Mouse (Mus musculus) spleen, embryonic (tissue): ENCODE measurements around the gene Klk1b24.
"Not testable (repeated sequence)": the region's sequence is repeated elsewhere in the genome, so short reads cannot be mapped to it uniquely, and the experiment has no call there.

Experiments used
- CTCF ChIA-PET: fragments of 350-600 bp; sonication (Branson Sonifier 250); formaldehyde crosslinking; loops from one replicate; lab custom pipeline; 2022; lab: Charles Lee

Gene Klk1b24

DNA sequence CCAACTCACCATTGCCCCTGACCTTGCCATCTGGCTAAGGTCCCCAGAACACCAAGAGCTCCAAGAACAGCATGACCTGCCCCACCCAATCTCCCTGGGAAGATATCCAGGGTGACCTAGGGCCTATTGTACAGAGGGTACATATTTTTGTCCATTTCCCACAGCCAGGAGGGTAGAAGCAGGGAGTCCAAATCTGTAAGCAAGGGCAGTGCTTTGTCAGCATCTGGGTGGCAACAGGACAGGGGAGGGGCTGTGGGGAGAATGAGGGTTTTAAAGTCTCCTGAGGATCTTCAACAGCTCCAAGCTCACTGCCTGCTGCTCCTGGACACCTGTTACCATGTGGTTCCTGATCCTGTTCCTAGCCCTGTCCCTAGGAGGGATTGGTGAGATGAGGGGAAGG lies at the start of gene Klk1b24:
Gene Klk1b24, plus strand, starts transcription at position 301 of the 400 bp plus-strand sequence.
- CTCF ChIA-PET = not testable (repeated sequence)

DNA sequence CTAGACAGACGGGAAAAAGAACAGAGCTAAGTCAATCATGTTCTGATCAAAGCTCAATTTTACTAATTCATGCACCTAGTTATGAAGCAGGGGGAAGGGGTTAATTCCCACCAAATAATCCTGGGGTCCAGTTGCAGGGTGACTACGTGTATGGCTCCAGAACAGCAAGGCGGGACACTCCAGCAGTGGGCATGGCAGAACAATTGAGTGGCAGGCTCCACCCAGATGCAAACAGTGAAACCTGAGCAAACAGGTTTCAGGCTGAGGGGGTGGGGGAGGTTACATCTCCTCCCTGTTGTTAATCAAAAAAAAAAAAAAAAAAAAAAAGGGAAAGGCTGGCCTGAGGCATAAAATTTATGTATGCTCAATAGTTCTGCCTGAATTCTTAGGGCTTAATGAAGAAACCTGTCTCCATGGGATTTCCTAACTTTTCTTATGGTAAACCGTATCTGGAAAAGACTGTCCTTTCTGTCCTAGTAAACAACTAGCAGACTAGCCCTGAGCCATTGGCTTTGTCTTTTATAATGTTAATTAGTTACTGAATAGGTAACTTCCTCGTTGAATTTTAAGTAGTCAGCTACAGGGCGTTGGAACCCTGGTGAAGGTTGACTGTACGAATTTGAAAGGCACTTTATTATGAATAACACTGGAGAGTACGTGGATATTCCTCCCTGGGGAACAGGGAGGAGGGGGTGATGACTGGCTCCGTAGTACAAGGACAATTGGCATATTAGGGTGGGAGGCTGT lies 8.6 kb upstream of the Klk1b24 start:
- CTCF ChIA-PET = no interaction called here

DNA sequence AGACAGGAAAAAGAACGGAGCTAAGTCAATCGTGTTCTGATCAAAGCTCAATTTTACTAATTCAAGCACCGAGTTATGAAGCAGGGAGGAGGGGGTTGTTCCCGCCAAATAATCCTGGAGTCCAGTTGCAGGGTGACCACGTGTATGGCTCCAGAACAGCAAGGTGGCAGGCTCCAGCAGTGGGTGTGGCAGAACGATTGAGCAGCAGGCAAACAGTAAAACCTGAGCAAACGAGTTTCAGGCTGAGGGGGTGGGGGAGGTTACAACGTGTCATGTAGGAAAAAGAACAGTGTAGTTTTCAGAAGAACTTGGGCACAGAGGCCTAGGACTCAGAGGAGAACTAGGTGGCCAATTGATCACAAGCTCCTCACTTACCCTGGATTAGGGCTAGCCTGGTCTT lies 1.5 kb upstream of the Klk1b24 start:
- CTCF ChIA-PET = not testable (repeated sequence)

DNA sequence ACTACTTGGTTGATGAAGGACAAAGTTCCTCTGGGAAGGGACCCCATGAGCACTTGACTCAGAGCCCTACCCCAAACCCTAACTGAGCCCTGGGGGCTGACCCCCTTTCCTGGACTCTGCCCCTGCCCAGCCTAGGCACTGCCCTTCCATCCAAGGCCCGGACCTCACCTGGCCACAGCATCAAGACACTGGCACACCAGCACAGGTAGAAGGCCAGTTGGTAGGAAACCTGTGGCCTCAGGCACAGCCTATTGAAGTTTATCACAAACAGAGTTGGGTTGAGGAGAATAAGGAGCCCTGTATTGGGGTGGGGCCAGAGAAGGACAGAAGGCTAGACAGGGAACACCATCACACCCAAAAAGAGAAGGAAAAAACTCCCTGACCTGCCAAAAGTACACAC lies 5.4 kb downstream of the Klk1b24 start:
- CTCF ChIA-PET = not testable (repeated sequence)

DNA sequence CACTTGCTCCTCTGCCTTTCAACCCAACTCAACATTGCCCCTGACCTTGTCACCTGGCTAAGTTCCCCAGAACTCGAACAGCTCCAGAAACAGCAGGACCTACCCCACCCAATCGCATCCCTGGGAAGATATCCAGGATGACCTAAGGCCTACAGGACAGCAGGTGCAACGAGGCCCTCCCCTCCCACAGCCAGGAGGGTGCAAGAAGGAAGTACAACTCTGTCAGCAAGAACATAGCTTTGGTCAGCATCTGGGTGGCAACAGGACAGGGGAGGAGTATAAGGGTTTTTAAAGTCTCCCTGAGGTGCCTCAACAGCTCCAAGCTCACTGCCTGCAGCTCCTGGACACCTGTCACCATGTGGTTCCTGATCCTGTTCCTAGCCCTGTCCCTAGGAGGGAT lies 9.9 kb downstream of the Klk1b24 start, which contains the start of gene Klk1b3:
Gene Klk1b3, plus strand, starts transcription at position 301 of the 400 bp plus-strand sequence.
- CTCF ChIA-PET = no interaction called here

DNA sequence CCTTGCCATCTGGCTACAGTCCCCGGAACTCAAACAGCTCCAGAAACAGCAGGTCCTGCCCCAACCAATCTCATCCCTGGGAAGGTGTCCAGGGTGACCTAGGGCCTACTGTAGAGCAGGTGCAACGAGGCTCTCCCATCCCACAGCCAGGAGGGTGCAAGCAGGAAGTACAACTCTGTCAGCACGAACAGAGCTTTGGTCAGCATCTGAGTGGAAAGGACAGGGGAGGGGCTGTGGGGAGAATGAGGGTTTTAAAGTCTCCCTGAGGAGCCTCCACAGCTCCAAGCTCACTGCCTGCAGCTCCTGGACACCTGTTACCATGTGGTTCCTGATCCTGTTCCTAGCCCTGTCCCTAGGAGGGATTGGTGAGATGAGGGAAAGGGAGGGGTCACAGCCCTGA lies 19.1 kb downstream of the Klk1b24 start, which contains the start of gene Klk1b4:
Gene Klk1b4, plus strand, starts transcription at position 301 of the 400 bp plus-strand sequence.
- CTCF ChIA-PET = not testable (repeated sequence)

DNA sequence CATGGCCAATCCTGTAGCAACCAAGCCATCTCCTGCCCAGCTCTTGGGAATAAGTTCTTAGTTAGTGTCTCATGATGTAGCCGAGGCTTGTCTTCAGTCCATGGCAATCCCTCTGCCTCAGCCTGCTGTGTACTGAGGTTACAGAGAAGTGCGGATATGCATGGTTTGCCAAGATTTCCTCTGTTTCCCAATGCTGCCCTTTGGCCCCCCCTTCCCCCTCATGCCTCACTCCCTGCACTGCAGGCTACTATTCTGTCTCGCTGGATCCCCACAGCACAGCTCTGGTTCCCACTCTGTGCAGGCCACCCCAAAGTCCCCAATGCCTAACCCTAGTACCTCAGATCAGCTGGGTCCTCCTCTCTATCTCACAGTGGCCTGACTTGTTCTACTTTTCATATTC lies 20.3 kb downstream of the Klk1b24 start:
- CTCF ChIA-PET = no interaction called here

DNA sequence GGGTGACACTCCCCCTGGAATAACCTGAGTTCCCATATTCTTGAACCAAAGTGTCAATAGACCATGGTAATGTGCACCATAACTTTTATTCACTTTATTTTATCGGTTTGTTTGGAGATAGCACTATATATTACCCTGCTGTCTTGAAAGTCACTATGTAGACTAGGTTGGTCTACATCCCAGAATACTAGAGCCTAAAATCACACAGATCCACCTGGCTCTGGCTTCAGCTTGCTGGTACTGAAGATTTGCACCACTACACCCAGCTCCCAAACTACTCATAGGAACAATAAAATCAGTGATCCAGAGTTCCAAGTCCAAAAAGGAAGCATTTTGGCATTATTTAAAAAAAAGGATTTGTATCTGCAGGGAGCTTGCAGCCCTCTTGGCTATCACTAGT lies 27.6 kb downstream of the Klk1b24 start, which contains the start of gene Klk1b5:
Gene Klk1b5, plus strand, starts transcription at position 301 of the 400 bp plus-strand sequence.
- CTCF ChIA-PET = no interaction called here

DNA sequence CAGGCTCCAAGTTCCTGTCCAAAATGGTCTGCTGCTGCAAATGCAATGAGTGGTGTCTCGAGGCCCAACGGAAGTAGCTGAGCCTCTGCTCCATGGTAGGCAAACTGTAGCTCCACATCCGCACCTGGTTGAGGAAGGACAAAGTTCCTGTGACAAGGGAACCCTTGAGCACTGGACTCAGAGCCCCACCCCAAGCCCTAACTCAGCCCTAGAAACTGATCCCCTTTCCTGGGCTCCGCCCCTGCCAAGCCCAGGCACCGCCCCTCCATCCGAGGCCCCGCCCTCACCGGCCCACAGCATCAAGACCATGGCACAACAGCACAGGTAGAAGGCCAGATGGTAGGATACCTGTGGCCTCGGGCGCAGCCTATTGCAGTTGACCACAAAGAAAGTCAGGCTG lies 33.6 kb downstream of the Klk1b24 start:
- CTCF ChIA-PET = interaction anchor here (0.6 kb wide), 1 partner anchor 39 kb away, joined by 3 read pairs; no protein-coding TSS in a partner anchor

DNA sequence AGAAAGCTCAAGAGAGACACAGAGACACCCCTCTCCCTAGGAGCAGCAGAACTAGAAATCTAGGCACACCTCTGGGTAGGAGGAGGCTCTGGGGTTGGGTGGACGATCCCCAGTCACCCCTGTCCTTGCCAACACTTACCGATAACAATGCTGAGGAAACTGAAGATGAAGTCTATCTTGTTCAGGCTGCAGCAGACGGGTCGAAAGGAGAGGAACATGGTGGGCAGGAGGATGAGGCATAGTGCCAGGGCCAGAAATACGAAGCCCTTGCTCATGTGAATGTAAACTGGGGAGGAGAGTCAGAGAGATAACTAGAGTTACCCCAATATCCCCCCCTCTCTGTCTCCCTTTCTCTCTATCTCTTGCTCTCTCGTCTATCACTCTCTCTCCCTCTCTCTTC lies 34.3 kb downstream of the Klk1b24 start:
- CTCF ChIA-PET = not testable (repeated sequence)

DNA sequence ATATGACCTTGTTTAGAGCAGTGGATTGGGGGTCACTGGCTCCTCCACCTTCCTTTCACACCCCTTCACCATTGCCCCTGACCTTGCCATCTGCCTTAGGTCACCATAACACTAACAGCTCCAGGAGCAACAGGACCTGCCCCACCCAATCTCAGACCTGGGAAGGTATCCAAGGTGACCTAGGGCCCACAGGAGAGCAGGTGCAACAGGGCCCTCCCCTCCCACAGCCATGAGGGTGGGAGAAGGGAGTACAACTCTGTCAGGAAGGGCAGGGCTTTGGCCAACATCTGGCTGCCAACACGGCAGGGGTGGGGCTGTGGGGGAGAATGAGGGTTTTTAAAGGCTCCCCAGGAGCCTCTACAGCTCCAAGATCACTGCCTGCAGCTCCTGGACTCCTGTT lies 37.0 kb downstream of the Klk1b24 start, which contains the start of gene Klk1:
Gene Klk1, plus strand, starts transcription at position 285 of the 400 bp plus-strand sequence.
- CTCF ChIA-PET = no interaction called here

DNA sequence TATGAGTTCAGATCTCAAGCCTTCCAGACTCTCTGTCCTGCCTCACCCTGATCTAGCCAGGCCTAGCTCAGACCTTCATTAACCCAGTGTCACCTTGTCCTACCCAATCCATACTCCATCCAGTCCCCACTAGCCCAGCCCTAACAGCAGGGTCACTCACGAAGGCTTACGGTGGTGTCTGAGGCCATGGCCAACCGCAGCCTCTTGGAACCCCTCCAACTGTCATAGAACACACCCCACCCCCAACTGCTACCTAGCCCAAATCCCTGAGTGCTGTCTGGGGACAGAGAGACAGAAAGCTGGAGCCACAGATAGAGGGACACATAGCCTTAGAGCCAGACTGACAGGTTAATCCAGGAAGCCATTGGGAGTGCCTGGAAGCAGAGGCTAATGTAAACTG lies 47.9 kb downstream of the Klk1b24 start, which contains the start of gene Gm36864:
Gene Gm36864, plus strand, starts transcription at position 269 of the 400 bp plus-strand sequence.
- CTCF ChIA-PET = no interaction called here

DNA sequence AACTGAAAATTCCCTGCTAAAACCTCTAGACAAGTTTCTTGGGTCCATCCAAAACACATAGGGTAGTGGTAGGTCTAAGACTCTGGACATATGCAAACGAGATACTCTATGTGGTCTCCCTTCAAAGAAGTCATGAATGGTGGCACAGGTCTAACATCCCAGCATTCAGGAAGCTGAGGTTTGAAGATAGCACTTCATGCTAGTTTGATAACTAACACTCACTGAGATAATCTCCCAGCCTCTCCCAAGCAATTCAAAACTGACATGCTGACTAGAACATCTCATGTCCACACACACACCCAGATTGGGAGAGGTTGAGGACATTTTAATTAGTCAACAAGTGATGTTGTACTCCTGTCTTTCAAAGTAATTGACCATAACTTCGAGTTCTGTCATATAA lies 51.9 kb downstream of the Klk1b24 start:
- CTCF ChIA-PET = no interaction called here

DNA sequence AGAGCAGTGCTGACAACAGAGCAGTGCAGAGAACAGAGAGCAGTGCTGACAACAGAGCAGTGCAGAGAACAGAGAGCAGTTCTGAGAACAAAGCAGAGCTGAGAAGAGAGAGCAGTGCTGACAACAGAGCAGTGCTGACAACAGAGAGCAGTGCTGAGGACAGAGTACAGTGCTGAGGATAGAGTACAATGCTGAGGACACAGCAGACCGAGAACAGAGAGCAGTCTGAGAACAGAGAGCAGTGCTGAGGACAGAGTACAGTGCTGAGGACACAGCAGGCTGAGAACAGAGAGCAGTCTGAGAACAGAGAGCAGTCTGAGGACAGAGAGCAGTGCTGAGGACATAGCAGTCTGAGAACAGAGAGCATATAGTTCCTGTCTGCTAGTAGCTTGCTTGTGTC lies 52.7 kb downstream of the Klk1b24 start:
- CTCF ChIA-PET = no interaction called here

DNA sequence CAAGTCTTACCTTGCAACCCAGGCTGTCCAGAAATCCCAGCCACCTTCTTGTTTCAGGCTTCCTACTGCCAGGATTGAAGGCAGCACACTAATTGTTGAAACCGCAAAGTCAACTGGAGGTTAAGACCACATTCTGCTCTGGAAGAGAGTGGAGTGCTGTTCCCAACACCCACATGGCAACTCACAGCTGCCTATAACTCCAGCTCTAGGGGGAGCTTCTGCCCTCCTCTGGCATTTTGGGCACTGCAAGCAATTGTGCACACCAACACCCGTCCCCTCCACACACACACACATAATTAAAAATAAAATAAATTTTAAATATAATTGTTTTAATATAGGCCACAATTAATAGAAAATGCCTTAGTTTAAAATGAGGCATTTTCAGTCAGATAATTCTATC lies 53.1 kb downstream of the Klk1b24 start:
- CTCF ChIA-PET = no interaction called here
